Mouse (Mus musculus): ENCODE measurements at regions not wholly inside any gene's neighbourhood (a gene's known extent, or its start where the extent isn't known, plus 50 kb on each side); places are given as distances from the start of the nearest gene placed in this dataset.
"Not testable (repeated sequence)": the region's sequence is repeated elsewhere in the genome, so short reads cannot be mapped to it uniquely, and the experiment has no call there.

- peak; percentile 11 for DNase-seq (ENCODE audit: low read depth, low spot score)
Measured at GRCm38 (mm10) chr19:19347017-19347416, 236.0 kb upstream of the Rorb start.

- DNase-seq (ENCODE audit: low read depth, low spot score): no peak
Measured at GRCm38 (mm10) chr19:19344426-19344811, 233.4 kb upstream of the Rorb start.

- no peak for DNase-seq (ENCODE audit: low read depth, low spot score)
Measured at GRCm38 (mm10) chr19:19343702-19344425, 232.9 kb upstream of the Rorb start.

GRCm38 (mm10) chr19:19307142-19307541 lies 196.1 kb upstream of the Rorb start:
- DNase-seq (ENCODE audit: low read depth, low spot score): not testable (repeated sequence)

- no peak for DNase-seq (ENCODE audit: low read depth, low spot score)
Measured at GRCm38 (mm10) chr19:19306476-19307131, 195.6 kb upstream of the Rorb start.

GRCm38 (mm10) chr19:19285864-19286263 lies 174.9 kb upstream of the Rorb start:
- not testable (repeated sequence) for DNase-seq (ENCODE audit: low read depth, low spot score)

- peak; percentile 22 for DNase-seq (ENCODE audit: low read depth, low spot score)
Measured at GRCm38 (mm10) chr19:19246837-19247560, 136.0 kb upstream of the Rorb start.

- DNase-seq (ENCODE audit: low read depth, low spot score): no peak
Measured at GRCm38 (mm10) chr19:19229305-19229994, 118.5 kb upstream of the Rorb start.

GRCm38 (mm10) chr19:19220826-19221225 lies 109.8 kb upstream of the Rorb start:
- DNase-seq (ENCODE audit: low read depth, low spot score): no peak

GRCm38 (mm10) chr19:19219352-19219751 lies 108.4 kb upstream of the Rorb start:
- no peak for DNase-seq (ENCODE audit: low read depth, low spot score)

- no peak for DNase-seq (ENCODE audit: low read depth, low spot score)
Measured at GRCm38 (mm10) chr19:19218700-19219099, 107.7 kb upstream of the Rorb start.

- DNase-seq (ENCODE audit: low read depth, low spot score): no peak
Measured at GRCm38 (mm10) chr19:19199534-19199933, 88.5 kb upstream of the Rorb start.

- no peak for DNase-seq (ENCODE audit: low read depth, low spot score)
Measured at GRCm38 (mm10) chr19:19198780-19199179, 87.8 kb upstream of the Rorb start.

GRCm38 (mm10) chr19:19194728-19195127 lies 83.7 kb upstream of the Rorb start:
- no peak for DNase-seq (ENCODE audit: low read depth, low spot score)

GRCm38 (mm10) chr19:19194306-19194705 lies 83.3 kb upstream of the Rorb start:
- no peak for DNase-seq (ENCODE audit: low read depth, low spot score)

- DNase-seq (ENCODE audit: low read depth, low spot score): no peak
Measured at GRCm38 (mm10) chr19:19172767-19173166, 61.8 kb upstream of the Rorb start.

GRCm38 (mm10) chr19:19170807-19171206 lies 59.8 kb upstream of the Rorb start:
- DNase-seq (ENCODE audit: low read depth, low spot score): no peak
